Mouse (Mus musculus) neural tube, embryonic 13.5 days (tissue): Measurements from ENCODE around the gene Tmem54. TPM values are rescaled to one million over a fixed set of nuclear protein-coding genes. Genes with fewer than 3 reads are reported as not detected.

Source experiments
- ATAC-seq: fragments of 200-750 bp; cut with Nextera tagmentation; 2 replicates; pipeline ENCODE4 v1.8.0; 2017; ENCODE audit warnings: low read depth, mild to moderate bottlenecking, moderate TSS enrichment, moderate library complexity
- H3K27ac ChIP-seq: fragments of 300-500 bp; sonication (generic); replicated peaks from 2 replicates; pipeline ENCODE4 v1.5.1; 2015; ENCODE audit warnings: moderate library complexity, mild to moderate bottlenecking, inconsistent platforms
- H3K27me3 ChIP-seq: fragments of 300-500 bp; sonication (generic); 2 replicates; pipeline ENCODE4 v1.6.1; 2015; ENCODE audit warnings: mild to moderate bottlenecking, inconsistent platforms
- H3K36me3 ChIP-seq: fragments of 300-500 bp; sonication (generic); 2 replicates; pipeline ENCODE4 v1.6.1; 2015; ENCODE audit warnings: mild to moderate bottlenecking, inconsistent platforms
- H3K4me1 ChIP-seq: fragments of 300-500 bp; sonication (generic); replicated peaks from 2 replicates; pipeline ENCODE4 v1.6.1; 2015; ENCODE audit warnings: inconsistent platforms
- H3K4me2 ChIP-seq: fragments of 300-500 bp; sonication (generic); 2 replicates; pipeline ENCODE4 v1.6.1; 2015; ENCODE audit warnings: inconsistent platforms, mild to moderate bottlenecking, moderate library complexity
- H3K4me3 ChIP-seq: fragments of 300-500 bp; sonication (generic); 2 replicates; pipeline ENCODE4 v1.5.1; 2015; ENCODE audit warnings: mild to moderate bottlenecking, inconsistent platforms
- H3K9ac ChIP-seq: fragments of 300-500 bp; sonication (generic); 2 replicates; pipeline ENCODE4 v1.6.1; 2015; ENCODE audit warnings: moderate library complexity, mild to moderate bottlenecking, inconsistent platforms
- H3K9me3 ChIP-seq: fragments of 300-500 bp; sonication (generic); 2 replicates; pipeline ENCODE4 v1.6.1; 2016; ENCODE audit warnings: inconsistent platforms
- WGBS: fragments of 180-500 bp; shearing (Covaris S2); methylation state at CpG from one replicate; pipeline ENCODE4 v1.1.7; 2015; 5-methylcytosine and 5-hydroxymethylcytosine counted together
- polyA plus RNA-seq: library from polyadenylated mRNA; unstranded; fragments of >200 nt; fragmentation: Nextera tagmentation; extraction: Ambion mirVana; gene quantifications from 2 replicates; pipeline ENCODE4 v1.2.1, GENCODE M21; 2015

Gene Tmem54
- polyA plus RNA-seq, 1 experiment from 2014 or later: not detected

DNA sequence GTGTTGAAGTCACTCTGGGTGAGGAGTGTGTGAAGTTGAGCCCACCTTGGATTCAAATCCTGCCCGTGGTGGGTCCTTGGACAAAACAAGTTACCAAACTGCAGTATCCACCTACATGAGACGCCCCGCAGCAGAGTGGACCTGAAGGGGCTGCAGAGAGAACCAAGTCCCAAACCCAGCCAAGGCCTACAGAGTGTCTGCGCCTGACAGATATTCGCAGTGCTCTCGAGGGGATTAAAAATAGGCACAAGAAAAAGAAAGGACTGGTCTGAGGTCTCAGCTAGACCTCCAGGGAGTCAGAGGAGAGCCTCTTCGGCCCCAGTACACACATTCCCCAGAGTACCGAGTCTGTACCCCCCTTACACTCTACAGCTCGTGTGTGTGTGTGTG, 30.8 kb downstream of the Tmem54 start:
- H3K27me3 ChIP-seq: peaks cover 5% of the 10 kb centered on the region; the same call in 1 of the 2 replicates
- no peaks in the 10 kb centered on the region for H3K9me3 ChIP-seq
- ATAC-seq: peak; percentile 29; the same call in 1 of the 2 replicates
- peak overlapping the region; percentile 61 for H3K4me3 ChIP-seq
- H3K4me2 ChIP-seq: peak overlapping the region; percentile 83
- H3K9ac ChIP-seq: peak overlapping the region; percentile 91
- peaks cover 16% of the 10 kb centered on the region; the same call in 1 of the 2 replicates for H3K36me3 ChIP-seq
- peak overlapping the region; percentile 59; the same call in 1 of the 2 replicates for H3K27ac ChIP-seq
- 26% methylated on average over 9 of the region's 9 CpGs for WGBS
- H3K4me1 ChIP-seq: peaks cover 44% of the 10 kb centered on the region

- ATAC-seq: peak; percentile 51
- peak within 1 kb of the TSS; percentile 83 for H3K4me2 ChIP-seq
- peaks cover 17% of the 10 kb centered on the region; the same call in 1 of the 2 replicates for H3K36me3 ChIP-seq
- peak within 1 kb of the TSS; percentile 91 for H3K9ac ChIP-seq
- peak within 1 kb of the TSS; percentile 61 for H3K4me3 ChIP-seq
- H3K27me3 ChIP-seq: peaks cover 5% of the 10 kb centered on the region; the same call in 1 of the 2 replicates
- peak within 1 kb of the TSS; percentile 59; the same call in 1 of the 2 replicates for H3K27ac ChIP-seq
- H3K4me1 ChIP-seq: peaks cover 50% of the 10 kb centered on the region
- no peaks in the 10 kb centered on the region for H3K9me3 ChIP-seq
- under 1% methylated on average over 21 of the region's 80 CpGs for WGBS
These were observed 31.4 kb downstream of the Tmem54 start, which contains the start of gene Fndc5 for GRCm38 (mm10) chr4:129136579-129137391. Gene Fndc5 (plus strand): TSS chr4:129136999.

- Histone ChIP-seq H3K36me3 (peaks cover 21% of the 10 kb centered on the region; the same call in 1 of the 2 replicates), H3K4me3 (peak overlapping the region; percentile 61), H3K27me3 (peaks cover 5% of the 10 kb centered on the region; the same call in 1 of the 2 replicates), H3K9ac (peak overlapping the region; percentile 91), H3K27ac (no peak overlapping the region), H3K4me1 (peaks cover 54% of the 10 kb centered on the region), H3K4me2 (peak overlapping the region; percentile 83), H3K9me3 (no peaks in the 10 kb centered on the region)
- 41% methylated on average over 14 of the region's 14 CpGs for WGBS
- peak; percentile 3; the same call in 1 of the 2 replicates for ATAC-seq
These were observed 32.3 kb downstream of the Tmem54 start for GRCm38 (mm10) chr4:129137392-129138321.

GRCm38 (mm10) chr4:129139642-129140041, 34.3 kb downstream of the Tmem54 start:
- H3K4me1 ChIP-seq: peaks cover 66% of the 10 kb centered on the region
- H3K4me3 ChIP-seq: no peak overlapping the region
- ATAC-seq: no peak

GRCm38 (mm10) chr4:129140808-129141207, 35.5 kb downstream of the Tmem54 start:
- Histone ChIP-seq H3K4me3 (no peak overlapping the region), H3K9ac (no peak overlapping the region), H3K27ac (no peak overlapping the region), H3K4me1 (peaks cover 65% of the 10 kb centered on the region), H3K9me3 (no peaks in the 10 kb centered on the region), H3K36me3 (peaks cover 25% of the 10 kb centered on the region), H3K4me2 (no peak overlapping the region), H3K27me3 (peaks cover 5% of the 10 kb centered on the region; the same call in 1 of the 2 replicates)
- no peak for ATAC-seq
- 88% methylated on average over 4 of the region's 4 CpGs for WGBS

More at GRCm38 (mm10) chr4:129139642-129140041, 34.3 kb downstream of the Tmem54 start:
- Histone ChIP-seq H3K27me3 (peaks cover 5% of the 10 kb centered on the region; the same call in 1 of the 2 replicates), H3K36me3 (peaks cover 25% of the 10 kb centered on the region), H3K4me2 (no peak overlapping the region), H3K27ac (no peak overlapping the region), H3K9ac (no peak overlapping the region), H3K9me3 (no peaks in the 10 kb centered on the region)
- WGBS: 90% methylated on average over 5 of the region's 5 CpGs

GRCm38 (mm10) chr4:129141560-129142438, 36.5 kb downstream of the Tmem54 start:
- no peak overlapping the region for H3K9ac ChIP-seq
- 0 out of 2 replicates have a peak overlapping the region, but pooled peaks have one; percentile 7 for H3K27ac ChIP-seq
- no peak overlapping the region for H3K4me3 ChIP-seq
- WGBS: 75% methylated on average over 17 of the region's 17 CpGs
- H3K36me3 ChIP-seq: peaks cover 25% of the 10 kb centered on the region
- no peak for ATAC-seq
- peaks cover 57% of the 10 kb centered on the region for H3K4me1 ChIP-seq
- peaks cover 5% of the 10 kb centered on the region; the same call in 1 of the 2 replicates for H3K27me3 ChIP-seq
- no peak overlapping the region for H3K4me2 ChIP-seq
- H3K9me3 ChIP-seq: no peaks in the 10 kb centered on the region

DNA sequence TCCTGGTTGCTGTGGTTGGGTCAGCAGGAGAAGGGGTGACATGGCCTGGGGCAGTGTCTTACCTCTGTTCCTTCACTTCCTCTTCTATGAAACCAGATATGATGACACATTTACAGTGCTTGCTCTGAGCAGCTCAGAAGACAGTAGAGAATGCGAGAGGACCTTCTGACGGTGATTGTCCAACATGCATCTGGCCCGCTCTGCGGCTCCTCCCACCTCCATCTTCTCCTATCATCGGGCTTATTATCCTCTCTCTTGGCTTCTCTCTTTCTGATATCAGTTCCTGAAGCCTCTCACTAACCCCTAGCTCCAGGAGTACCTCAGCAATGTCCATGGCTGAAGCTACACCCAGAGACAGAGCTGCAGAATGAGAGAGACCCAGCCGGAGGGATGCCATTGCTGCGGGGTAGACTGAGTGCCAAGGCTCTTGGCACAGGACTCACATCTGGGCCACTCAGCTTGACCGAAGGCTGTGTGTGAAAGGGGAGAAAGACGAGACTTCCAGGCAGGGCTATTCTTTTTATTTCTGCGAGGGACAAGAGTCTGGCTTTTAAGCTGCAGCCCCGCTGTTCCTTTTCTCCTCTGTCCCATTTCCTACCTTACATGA, 37.2 kb downstream of the Tmem54 start:
- 76% methylated on average over 11 of the region's 11 CpGs for WGBS
- H3K4me2 ChIP-seq: no peak overlapping the region

DNA sequence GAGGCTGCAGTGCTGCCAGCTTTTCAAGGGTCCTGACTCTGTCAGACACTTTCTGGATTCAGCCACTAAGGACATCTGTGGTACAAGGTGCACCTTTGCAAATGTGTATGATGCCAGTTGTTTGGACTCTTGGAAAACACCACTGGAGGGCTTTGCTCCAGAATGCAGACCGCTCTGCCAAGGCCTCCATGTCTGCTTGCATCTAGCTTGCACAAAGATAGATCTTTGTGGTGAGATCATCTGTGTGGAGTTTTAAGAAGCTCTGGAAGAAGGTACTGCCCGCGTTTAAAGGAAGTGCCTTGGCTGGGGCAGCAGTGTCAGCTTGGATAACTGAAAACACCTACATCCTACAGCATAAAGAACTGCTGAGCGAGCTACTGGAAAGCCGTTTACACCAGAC, 38.2 kb downstream of the Tmem54 start:
- Histone ChIP-seq H3K4me3 (no peak overlapping the region), H3K27ac (peak overlapping the region; percentile 3; the same call in 1 of the 2 replicates), H3K36me3 (peaks cover 25% of the 10 kb centered on the region), H3K4me1 (peaks cover 57% of the 10 kb centered on the region), H3K4me2 (no peak overlapping the region), H3K9ac (no peak overlapping the region), H3K27me3 (no peaks in the 10 kb centered on the region), H3K9me3 (no peaks in the 10 kb centered on the region)
- ATAC-seq: no peak
- WGBS: 90% methylated on average over 5 of the region's 5 CpGs

More for the DNA sequence above, 37.2 kb downstream of the Tmem54 start:
- 0 out of 2 replicates have a peak overlapping the region, but pooled peaks have one; percentile 2 for H3K27ac ChIP-seq
- peaks cover 25% of the 10 kb centered on the region for H3K36me3 ChIP-seq
- no peak for ATAC-seq
- H3K9ac ChIP-seq: no peak overlapping the region
- H3K9me3 ChIP-seq: no peaks in the 10 kb centered on the region
- H3K4me3 ChIP-seq: no peak overlapping the region
- H3K27me3 ChIP-seq: 0 out of 2 replicates have a peak, but pooled peaks cover 2% of the 10 kb centered on the region
- H3K4me1 ChIP-seq: peaks cover 52% of the 10 kb centered on the region

DNA sequence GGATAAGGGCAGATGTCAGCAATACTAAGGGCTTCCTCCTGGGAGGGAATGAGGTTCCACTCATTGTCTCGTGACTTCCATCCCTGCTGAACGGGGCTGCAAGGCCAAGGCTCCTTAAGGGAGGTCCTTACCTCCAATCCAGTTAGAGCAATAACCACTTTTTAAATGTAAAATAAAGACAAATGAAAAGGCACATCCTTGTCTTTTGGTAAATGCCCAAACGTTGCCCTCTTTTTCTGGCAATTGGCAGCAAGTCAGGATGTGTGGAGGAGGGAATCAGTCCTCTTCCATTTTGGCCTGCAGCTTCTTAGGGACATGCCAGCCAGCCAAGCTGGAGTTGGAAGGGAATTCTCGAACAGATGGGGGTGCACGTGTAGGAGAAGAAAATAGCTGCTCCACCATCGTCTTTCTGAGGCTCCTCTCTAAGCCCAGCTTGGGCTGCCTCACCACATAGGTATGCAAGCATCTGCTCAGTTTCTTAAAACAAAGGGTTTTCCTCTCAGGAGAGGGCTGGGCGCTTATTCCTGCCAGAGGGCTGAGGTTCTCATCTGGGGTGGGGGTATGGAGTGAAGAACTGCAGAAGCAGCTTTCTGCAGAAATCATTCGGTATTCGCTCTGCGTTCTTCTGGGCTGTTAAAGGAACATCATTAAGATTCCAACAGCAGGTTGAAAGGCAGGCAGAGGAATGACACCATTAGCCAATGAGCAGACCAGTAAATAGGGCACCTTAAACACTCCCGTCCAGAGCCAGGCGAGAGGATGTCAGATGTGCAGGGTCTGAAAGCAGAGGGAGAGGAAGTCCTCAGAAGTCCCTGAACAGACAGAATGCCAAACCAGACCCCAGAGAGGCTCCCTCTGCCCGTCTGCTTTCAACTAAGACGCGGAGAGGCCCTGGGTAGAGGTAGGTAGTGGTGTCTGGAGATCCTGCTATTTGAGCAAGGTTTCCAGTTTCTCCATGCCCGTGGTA, 39.3 kb downstream of the Tmem54 start:
- Histone ChIP-seq H3K36me3 (peaks cover 25% of the 10 kb centered on the region), H3K9ac (peak overlapping the region; percentile 49), H3K4me2 (no peak overlapping the region), H3K4me1 (peaks cover 54% of the 10 kb centered on the region), H3K27ac (peak overlapping the region; percentile 74), H3K27me3 (no peaks in the 10 kb centered on the region), H3K9me3 (no peaks in the 10 kb centered on the region), H3K4me3 (no peak overlapping the region)
- 28% methylated on average over 16 of the region's 16 CpGs for WGBS
- peak; percentile 42; the same call in 1 of the 2 replicates for ATAC-seq

DNA sequence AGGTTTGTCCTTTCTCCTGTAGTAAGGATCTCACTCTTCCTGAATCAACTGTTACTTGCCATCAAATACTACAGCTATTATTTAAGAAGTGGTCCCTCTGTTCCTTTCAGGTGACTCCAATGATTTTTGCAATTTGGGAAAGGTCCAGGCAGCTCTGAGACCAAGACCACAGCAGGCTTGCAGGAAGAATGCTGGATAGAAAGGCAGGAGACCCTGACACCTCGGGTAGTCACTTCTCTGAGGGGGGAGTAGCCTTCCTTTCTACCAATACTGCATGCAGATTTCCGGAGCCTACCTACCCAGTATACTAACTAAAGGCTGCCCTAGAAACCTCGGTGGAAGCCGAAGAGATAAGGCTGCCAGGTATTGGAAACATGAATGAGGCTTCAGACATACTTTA, 40.1 kb downstream of the Tmem54 start:
- WGBS: 73% methylated on average over 4 of the region's 4 CpGs
- H3K4me2 ChIP-seq: no peak overlapping the region

More for the DNA sequence above, 40.1 kb downstream of the Tmem54 start:
- H3K27me3 ChIP-seq: no peaks in the 10 kb centered on the region
- no peak for ATAC-seq
- peak overlapping the region; percentile 74 for H3K27ac ChIP-seq
- no peaks in the 10 kb centered on the region for H3K9me3 ChIP-seq
- peaks cover 46% of the 10 kb centered on the region for H3K4me1 ChIP-seq
- no peak overlapping the region for H3K4me3 ChIP-seq
- H3K9ac ChIP-seq: peak overlapping the region; percentile 49; the same call in 1 of the 2 replicates
- H3K36me3 ChIP-seq: peaks cover 23% of the 10 kb centered on the region
